Comparison of ENCODE assay signal across 16 mouse cellular contexts in the genomic region with DNA sequence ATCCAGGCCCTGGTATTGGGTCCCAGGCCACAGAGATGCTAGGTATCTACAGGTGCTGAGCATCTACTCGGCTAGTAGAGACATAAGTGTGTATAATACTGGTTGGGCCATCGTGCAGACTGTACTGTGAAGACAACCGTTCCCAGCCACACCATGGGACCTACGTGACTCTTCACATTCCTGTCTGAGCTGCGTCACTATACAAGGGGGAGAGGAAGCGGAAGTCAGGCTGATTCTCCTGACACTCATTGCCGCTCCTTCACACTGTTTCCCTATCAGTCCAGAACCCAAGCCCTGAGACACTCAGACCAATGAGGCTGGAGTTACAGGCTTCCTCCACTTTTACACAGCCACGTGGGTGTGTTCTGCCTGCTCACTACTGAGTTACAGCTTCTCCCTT.
"Had no signal": no experiment of that assay in that cellular context is flagged by ENCODE, and none has a peak within 500 bp of the region (broad histone marks: within the 10 kb centered on the region; RNA-seq: fewer than 3 reads in every experiment).

No protein-coding gene starts in this region.

- H3K4me3 ChIP-seq: layer of hippocampus, adult 2 months; limb, embryonic 12.5 days; midbrain, embryonic 13.5 days; myocyte; neural tube, embryonic 15.5 days had no signal

- ATAC-seq: midbrain, embryonic 13.5 days had no signal

- H3K27ac ChIP-seq: layer of hippocampus, adult 2 months; limb, embryonic 12.5 days; liver, embryonic 14.5 days; macrophage; midbrain, embryonic 13.5 days; neural tube, embryonic 15.5 days had no signal

- H3K36me3 ChIP-seq: limb, embryonic 12.5 days; midbrain, embryonic 13.5 days; neural tube, embryonic 15.5 days had no signal

- H3K9me3 ChIP-seq: limb, embryonic 12.5 days; midbrain, embryonic 13.5 days; neural tube, embryonic 15.5 days had no signal

- H3K4me1 ChIP-seq: neural tube, embryonic 15.5 days had no signal

- H3K4me2 ChIP-seq: limb, embryonic 12.5 days; lung, embryonic 14.5 days; midbrain, embryonic 13.5 days; neural tube, embryonic 15.5 days had no signal

- H3K27me3 ChIP-seq: limb, embryonic 12.5 days; neural tube, embryonic 15.5 days had no signal

- DNase-seq: kidney, adult 11 months; kidney, adult 9 months; kidney, postnatal 10 days; kidney, postnatal 4 days; liver; lung, embryonic 14.5 days; right cerebral cortex, adult 18-20 months; thymus, adult 18-20 months; thymus, postnatal 25 days had no signal

- H3K9ac ChIP-seq: limb, embryonic 12.5 days; liver, embryonic 14.5 days; lung, embryonic 14.5 days; midbrain, embryonic 13.5 days; neural tube, embryonic 15.5 days had no signal
